Mouse (Mus musculus) ovary, postnatal 10 days (tissue): ENCODE results near the gene Slc13a3.
A peak's percentile ranks its signal among the peaks of the same experiment; 100 is the strongest.
"Not testable (repeated sequence)": the region's sequence is repeated elsewhere in the genome, so short reads cannot be mapped to it uniquely, and the experiment has no call there.

ENCODE experiments used
- DNase-seq: peaks from one replicate; pipeline ENCODE4 v3.0.0; 2022; ENCODE audit warnings: low spot score

The Slc13a3 gene

GRCm38 (mm10) chr2:165473003-165473402 lies at the start of gene Slc13a3:
Slc13a3 (minus strand) TSS chr2:165473230.
- no peak for DNase-seq

GRCm38 (mm10) chr2:165515178-165515728 lies 42.2 kb upstream of the Slc13a3 start:
- no peak for DNase-seq

- DNase-seq, result no peak
These were observed 40.0 kb upstream of the Slc13a3 start for GRCm38 (mm10) chr2:165512870-165513600.

GRCm38 (mm10) chr2:165512426-165512825 lies 39.4 kb upstream of the Slc13a3 start:
- no peak for DNase-seq

GRCm38 (mm10) chr2:165511530-165511929 lies 38.5 kb upstream of the Slc13a3 start:
- not testable (repeated sequence) for DNase-seq

- DNase-seq, result not testable (repeated sequence)
These were observed 38.0 kb upstream of the Slc13a3 start for GRCm38 (mm10) chr2:165510914-165511458.

GRCm38 (mm10) chr2:165510466-165510865 lies 37.4 kb upstream of the Slc13a3 start:
- no peak for DNase-seq

GRCm38 (mm10) chr2:165509686-165510085 lies 36.7 kb upstream of the Slc13a3 start:
- DNase-seq, result no peak

GRCm38 (mm10) chr2:165503259-165504203 lies 30.5 kb upstream of the Slc13a3 start, which contains the start of gene Slc2a10:
Slc2a10 (plus strand) TSS chr2:165503787.
- DNase-seq, result peak; percentile 39

GRCm38 (mm10) chr2:165498816-165499215 lies 25.8 kb upstream of the Slc13a3 start:
- no peak for DNase-seq

- DNase-seq, result no peak
These were observed 24.8 kb upstream of the Slc13a3 start for GRCm38 (mm10) chr2:165497706-165498275.

GRCm38 (mm10) chr2:165496251-165496650 lies 23.2 kb upstream of the Slc13a3 start:
- DNase-seq, result no peak

GRCm38 (mm10) chr2:165494495-165494894 lies 21.5 kb upstream of the Slc13a3 start:
- DNase-seq, result no peak

GRCm38 (mm10) chr2:165493587-165494210 lies 20.7 kb upstream of the Slc13a3 start:
- DNase-seq, result no peak

GRCm38 (mm10) chr2:165492648-165493553 lies 19.9 kb upstream of the Slc13a3 start, which contains the start of gene Trp53rka:
Trp53rka (minus strand) TSS chr2:165493324.
- DNase-seq, result peak; percentile 58

GRCm38 (mm10) chr2:165486881-165487535 lies 14.0 kb upstream of the Slc13a3 start:
- DNase-seq, result peak; percentile 13

- no peak for DNase-seq
These were observed 13.4 kb upstream of the Slc13a3 start for GRCm38 (mm10) chr2:165486401-165486800.

- no peak for DNase-seq
These were observed 12.8 kb upstream of the Slc13a3 start for GRCm38 (mm10) chr2:165485826-165486225.

GRCm38 (mm10) chr2:165484152-165484551 lies 11.1 kb upstream of the Slc13a3 start:
- no peak for DNase-seq

GRCm38 (mm10) chr2:165482003-165482402 lies 9.0 kb upstream of the Slc13a3 start:
- no peak for DNase-seq
